Mouse (Mus musculus): ENCODE results near the gene Bmper. TPM values are rescaled to one million over a fixed set of nuclear protein-coding genes. Genes with fewer than 3 reads are reported as not detected.

Bmper gene
- polyA plus RNA-seq, 1 experiment from 2014 or later: 21.2 TPM

GRCm38 (mm10) chr9:23380171-23380835, 157.4 kb downstream of the Bmper start:
- Histone ChIP-seq H3K4me2 (replicated peaks) (no peak overlapping the region), H3K9ac (no peak overlapping the region), H3K27ac (no peak overlapping the region), H3K27me3 (peaks cover 6% of the 10 kb centered on the region), H3K4me3 (no peak overlapping the region), H3K4me1 (peaks cover 42% of the 10 kb centered on the region), H3K36me3 (no peaks in the 10 kb centered on the region), H3K9me3 (no peaks in the 10 kb centered on the region)
- whole genome bisulfite sequencing: 76% methylated on average over 5 of the region's 5 CpGs
- no peak for ATAC-seq (ENCODE audit: low FRiP score, low read depth)

DNA sequence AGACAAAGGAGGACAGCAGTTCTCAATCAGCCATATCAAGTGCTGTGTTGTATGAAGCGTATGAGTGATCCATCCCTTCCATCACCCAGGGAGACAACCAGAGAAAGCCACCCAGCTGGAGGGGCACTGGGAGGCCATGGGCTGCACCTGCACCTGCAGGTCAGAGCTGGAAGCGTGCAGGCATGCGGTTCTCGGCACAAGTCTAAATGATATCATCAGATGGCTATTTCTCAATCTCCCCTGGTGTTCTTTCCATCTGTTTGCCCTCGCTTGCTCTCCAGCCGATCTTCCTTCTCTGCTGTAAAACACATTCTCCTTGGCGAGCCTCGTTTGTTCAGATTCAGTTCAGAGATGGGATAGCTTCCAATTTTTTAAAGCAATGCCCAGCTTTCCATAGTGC, 160.4 kb downstream of the Bmper start:
- H3K9ac ChIP-seq: no peak overlapping the region
- no peak overlapping the region for H3K4me3 ChIP-seq
- no peak overlapping the region for H3K4me2 ChIP-seq (replicated peaks)
- 68% methylated on average over 8 of the region's 8 CpGs for WGBS
- no peak overlapping the region for H3K27ac ChIP-seq
- peaks cover 46% of the 10 kb centered on the region for H3K4me1 ChIP-seq
- no peaks in the 10 kb centered on the region for H3K9me3 ChIP-seq
- no peak for ATAC-seq (ENCODE audit: low FRiP score, low read depth)
- H3K27me3 ChIP-seq: peaks cover 6% of the 10 kb centered on the region; the same call in 1 of the 2 replicates
- no peaks in the 10 kb centered on the region for H3K36me3 ChIP-seq

GRCm38 (mm10) chr9:23383837-23384236, 161.0 kb downstream of the Bmper start:
- H3K9me3 ChIP-seq: no peaks in the 10 kb centered on the region
- H3K4me1 ChIP-seq: peaks cover 42% of the 10 kb centered on the region
- no peak overlapping the region for H3K27ac ChIP-seq
- no peak overlapping the region for H3K9ac ChIP-seq
- peaks cover 7% of the 10 kb centered on the region; the same call in 1 of the 2 replicates for H3K27me3 ChIP-seq
- H3K4me3 ChIP-seq: no peak overlapping the region
- H3K36me3 ChIP-seq: no peaks in the 10 kb centered on the region
- WGBS: 82% methylated on average over 1 of the region's 1 CpGs
- H3K4me2 ChIP-seq (replicated peaks): no peak overlapping the region
- no peak for ATAC-seq (ENCODE audit: low FRiP score, low read depth)

DNA sequence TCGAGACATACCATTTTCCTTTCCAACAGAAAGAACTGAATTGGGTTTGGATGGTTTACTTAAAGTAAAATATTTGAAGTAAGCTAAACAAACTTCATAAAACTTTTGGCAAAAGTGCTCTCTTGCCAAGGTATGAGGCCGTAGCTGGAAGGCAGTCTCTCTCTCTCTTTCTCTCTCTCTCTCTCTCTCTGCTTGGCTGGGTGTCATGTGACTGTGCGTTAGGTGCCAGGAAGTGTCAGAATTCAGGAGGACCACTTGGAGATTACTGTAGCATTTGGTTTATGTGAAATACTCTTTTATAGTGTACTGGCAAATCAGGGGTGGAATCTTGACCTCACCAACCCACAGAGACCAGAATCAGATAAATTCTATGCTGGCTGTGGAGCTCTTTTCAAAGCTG, 162.0 kb downstream of the Bmper start:
- Histone ChIP-seq H3K4me1 (peaks cover 32% of the 10 kb centered on the region), H3K36me3 (no peaks in the 10 kb centered on the region), H3K4me3 (no peak overlapping the region), H3K27me3 (peaks cover 7% of the 10 kb centered on the region; the same call in 1 of the 2 replicates), H3K9ac (no peak overlapping the region), H3K9me3 (no peaks in the 10 kb centered on the region), H3K27ac (no peak overlapping the region), H3K4me2 (replicated peaks) (no peak overlapping the region)
- 53% methylated on average over 3 of the region's 3 CpGs for WGBS
- ATAC-seq (ENCODE audit: low FRiP score, low read depth): no peak

GRCm38 (mm10) chr9:23386201-23386600, 163.3 kb downstream of the Bmper start:
- Histone ChIP-seq H3K36me3 (no peaks in the 10 kb centered on the region), H3K4me1 (peaks cover 32% of the 10 kb centered on the region), H3K27me3 (0 out of 2 replicates have a peak, but pooled peaks cover 3% of the 10 kb centered on the region), H3K4me3 (no peak overlapping the region), H3K4me2 (replicated peaks) (no peak overlapping the region), H3K27ac (peak overlapping the region; percentile 28; the same call in 1 of the 2 replicates), H3K9ac (no peak overlapping the region), H3K9me3 (no peaks in the 10 kb centered on the region)
- no peak for ATAC-seq (ENCODE audit: low FRiP score, low read depth)
- WGBS: 62% methylated on average over 3 of the region's 3 CpGs

- Histone ChIP-seq H3K4me1 (peaks cover 18% of the 10 kb centered on the region), H3K36me3 (no peaks in the 10 kb centered on the region), H3K9ac (no peak overlapping the region), H3K4me3 (no peak overlapping the region), H3K4me2 (replicated peaks) (no peak overlapping the region), H3K27me3 (0 out of 2 replicates have a peak, but pooled peaks cover 3% of the 10 kb centered on the region), H3K9me3 (no peaks in the 10 kb centered on the region), H3K27ac (no peak overlapping the region)
- ATAC-seq (ENCODE audit: low FRiP score, low read depth): no peak
- WGBS: 60% methylated on average over 3 of the region's 3 CpGs
Measured at GRCm38 (mm10) chr9:23390118-23390517, 167.2 kb downstream of the Bmper start.

DNA sequence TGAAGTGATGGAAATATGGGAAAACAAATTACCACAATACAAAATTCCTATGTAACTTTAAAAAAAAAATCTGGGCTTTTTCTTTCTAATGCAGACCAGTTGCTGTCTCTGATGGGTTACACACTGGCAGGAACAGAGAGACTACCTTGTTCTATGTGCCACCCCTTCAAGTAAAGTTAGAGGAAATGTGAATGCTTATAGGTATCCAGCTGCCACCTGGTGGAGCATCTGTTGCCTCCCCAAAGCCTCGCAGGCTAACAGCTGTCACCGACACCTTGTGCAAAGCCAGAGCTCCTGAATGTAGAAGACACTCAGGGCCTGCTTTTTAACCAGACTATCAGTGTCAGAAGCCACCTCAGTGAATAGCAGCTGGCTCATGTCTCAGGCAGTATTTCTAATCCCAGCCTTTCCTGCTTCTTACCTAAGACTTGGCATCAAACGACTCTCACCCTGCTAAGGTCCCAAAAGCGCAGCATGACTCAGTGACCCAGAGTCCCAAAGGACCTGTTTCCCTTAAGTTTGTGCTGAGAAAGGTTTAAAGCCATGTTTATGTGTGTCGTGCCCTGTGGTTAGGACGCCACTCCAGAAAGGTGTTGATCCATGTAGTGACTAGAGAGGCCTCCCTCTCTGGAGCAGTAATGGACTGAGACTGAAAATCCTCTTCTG, 171.9 kb downstream of the Bmper start:
- ATAC-seq (ENCODE audit: low FRiP score, low read depth): no peak
- no peak overlapping the region for H3K27ac ChIP-seq
- no peaks in the 10 kb centered on the region for H3K36me3 ChIP-seq
- H3K4me3 ChIP-seq: no peak overlapping the region
- no peaks in the 10 kb centered on the region for H3K9me3 ChIP-seq
- H3K27me3 ChIP-seq: no peaks in the 10 kb centered on the region
- 45% methylated on average over 6 of the region's 6 CpGs for WGBS
- no peak overlapping the region for H3K4me2 ChIP-seq (replicated peaks)
- H3K9ac ChIP-seq: no peak overlapping the region
- peaks cover 4% of the 10 kb centered on the region for H3K4me1 ChIP-seq

- ATAC-seq (ENCODE audit: low FRiP score, low read depth): no peak
- Histone ChIP-seq H3K27me3 (0 out of 2 replicates have a peak, but pooled peaks cover 5% of the 10 kb centered on the region), H3K4me1 (peaks cover 6% of the 10 kb centered on the region), H3K4me2 (replicated peaks) (no peak overlapping the region), H3K36me3 (no peaks in the 10 kb centered on the region), H3K27ac (no peak overlapping the region), H3K9ac (no peak overlapping the region), H3K4me3 (no peak overlapping the region), H3K9me3 (no peaks in the 10 kb centered on the region)
- WGBS: 82% methylated on average over 7 of the region's 7 CpGs
Measured at GRCm38 (mm10) chr9:23396186-23396585, 173.3 kb downstream of the Bmper start.

GRCm38 (mm10) chr9:23397876-23398275, 175.0 kb downstream of the Bmper start:
- ATAC-seq (ENCODE audit: low FRiP score, low read depth): no peak
- no peak overlapping the region for H3K4me2 ChIP-seq (replicated peaks)
- no peaks in the 10 kb centered on the region for H3K9me3 ChIP-seq
- H3K36me3 ChIP-seq: no peaks in the 10 kb centered on the region
- 92% methylated on average over 3 of the region's 3 CpGs for WGBS
- H3K4me1 ChIP-seq: peaks cover 9% of the 10 kb centered on the region
- no peak overlapping the region for H3K9ac ChIP-seq
- H3K27ac ChIP-seq: no peak overlapping the region
- H3K4me3 ChIP-seq: no peak overlapping the region
- 0 out of 2 replicates have a peak, but pooled peaks cover 5% of the 10 kb centered on the region for H3K27me3 ChIP-seq

DNA sequence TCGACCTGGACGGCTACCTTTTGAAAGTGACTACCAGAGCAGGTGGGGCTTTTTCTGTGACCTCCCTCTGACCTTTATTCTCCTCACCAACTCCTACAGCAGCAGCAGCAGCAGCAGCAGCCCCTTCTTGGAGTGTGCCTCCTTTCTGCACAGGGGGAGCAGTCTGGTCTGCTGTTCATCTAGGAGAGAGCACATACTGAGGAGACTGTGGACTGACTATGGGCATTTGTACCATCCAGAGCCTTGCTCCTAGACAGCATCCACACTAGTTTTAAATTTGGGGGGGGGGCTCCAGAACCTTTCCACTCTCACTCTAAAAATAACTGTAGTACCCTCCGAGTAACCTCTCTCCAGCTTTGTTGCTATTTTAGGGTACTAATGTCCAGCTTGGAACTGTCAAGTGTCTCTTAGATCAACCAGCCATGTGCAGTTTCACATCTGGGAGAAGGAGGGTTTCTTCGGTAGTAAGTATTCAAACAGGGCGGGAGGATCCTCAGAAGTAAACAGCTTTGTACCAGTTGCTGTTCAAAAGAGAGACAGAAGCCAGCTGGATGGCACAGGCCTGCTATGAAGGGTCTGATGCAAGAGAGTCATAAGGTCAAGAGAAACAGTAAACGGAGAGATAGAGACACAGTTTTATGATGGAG, 176.9 kb downstream of the Bmper start:
- H3K36me3 ChIP-seq: no peaks in the 10 kb centered on the region
- H3K9ac ChIP-seq: no peak overlapping the region
- 58% methylated on average over 6 of the region's 6 CpGs for WGBS
- H3K4me3 ChIP-seq: no peak overlapping the region
- no peak overlapping the region for H3K4me2 ChIP-seq (replicated peaks)
- H3K27ac ChIP-seq: no peak overlapping the region
- H3K27me3 ChIP-seq: 0 out of 2 replicates have a peak, but pooled peaks cover 5% of the 10 kb centered on the region
- H3K4me1 ChIP-seq: peaks cover 9% of the 10 kb centered on the region
- H3K9me3 ChIP-seq: no peaks in the 10 kb centered on the region
- no peak for ATAC-seq (ENCODE audit: low FRiP score, low read depth)

DNA sequence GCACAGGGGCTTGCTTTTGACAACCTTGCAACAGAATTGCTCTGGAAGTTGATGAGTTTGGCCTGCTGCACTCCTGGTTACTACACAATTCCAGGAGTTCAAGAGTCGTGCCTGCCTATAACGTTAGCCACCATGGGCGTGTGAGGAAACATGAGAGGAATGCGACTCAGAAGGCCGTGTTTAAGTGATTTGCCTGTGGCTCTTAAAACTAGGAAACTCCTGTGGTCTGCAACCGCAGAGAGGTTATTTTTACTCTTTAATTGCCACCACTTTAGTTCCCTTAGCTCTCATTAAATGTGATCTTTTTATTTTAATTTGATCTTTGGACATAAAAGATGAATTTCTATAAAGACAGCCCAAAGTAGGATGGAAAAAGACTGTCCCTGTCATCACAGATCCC, 184.5 kb downstream of the Bmper start:
- H3K4me2 ChIP-seq (replicated peaks): no peak overlapping the region
- H3K36me3 ChIP-seq: peaks cover 3% of the 10 kb centered on the region; the same call in 1 of the 2 replicates
- H3K9ac ChIP-seq: no peak overlapping the region
- ATAC-seq (ENCODE audit: low FRiP score, low read depth): 0 out of 2 replicates have a peak, but pooled peaks have one; percentile 28
- no peaks in the 10 kb centered on the region for H3K9me3 ChIP-seq
- H3K4me3 ChIP-seq: no peak overlapping the region
- H3K4me1 ChIP-seq: peaks cover 11% of the 10 kb centered on the region; the same call in 1 of the 2 replicates
- 0 out of 2 replicates have a peak, but pooled peaks cover 7% of the 10 kb centered on the region for H3K27me3 ChIP-seq
- 12% methylated on average over 6 of the region's 6 CpGs for WGBS
- H3K27ac ChIP-seq: no peak overlapping the region

Data from limb, embryonic 13.5 days (tissue).